Mouse (Mus musculus) thymus, adult 2 months (tissue): ENCODE results near the gene Tgif2.

Source experiments
- CTCF ChIP-seq: fragments of 200-500 bp; IDR thresholded peaks from 2 replicates; pipeline ENCODE4 v1.5.1; 2012; ENCODE audit warnings: mild to moderate bottlenecking, control low read depth, low read length, moderate library complexity, borderline replicate concordance; ENCODE audit not compliant: control insufficient read depth, poor library complexity, insufficient read depth; ENCODE audit errors: extremely low read depth
- POLR2A ChIP-seq: fragments of 200-500 bp; IDR thresholded peaks from 2 replicates; pipeline ENCODE4 v1.6.1; 2012; ENCODE audit warnings: mild to moderate bottlenecking, low read length, control low read depth, moderate library complexity; ENCODE audit not compliant: control insufficient read depth, poor library complexity, insufficient read depth; ENCODE audit errors: extremely low read depth

DNA sequence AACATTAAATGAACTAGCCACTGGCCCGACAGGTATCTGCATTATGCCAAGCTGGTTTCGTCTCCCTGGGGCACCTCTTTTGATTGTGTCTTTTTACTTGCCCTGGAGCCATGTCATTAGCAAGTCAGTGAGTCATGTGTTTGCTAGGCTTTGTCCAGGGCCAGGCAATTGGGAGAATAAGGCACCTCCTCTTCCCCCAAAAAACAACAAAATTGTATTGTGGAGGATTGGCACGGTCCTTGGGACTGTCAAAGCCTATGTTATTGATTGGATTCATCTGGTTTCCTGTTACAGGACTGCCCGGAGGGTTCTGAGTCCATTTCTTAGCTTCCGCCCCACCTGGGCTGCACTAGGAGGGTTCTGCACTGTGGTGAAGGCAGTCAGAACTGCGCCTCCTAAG is 7.8 kb downstream of the Tgif2 start:
- TF ChIP-seq POLR2A (no peak), CTCF (no peak)
